Mouse (Mus musculus) bone marrow macrophage, adult 2 months (primary cell): ENCODE measurements around the gene Adprhl1.

ENCODE experiments used
- CTCF ChIP-seq: IDR thresholded peaks from 2 replicates; pipeline ENCODE4 v1.5.1; 2012; ENCODE audit warnings: low read depth, mild to moderate bottlenecking, low read length, moderate library complexity
- POLR2A ChIP-seq: IDR thresholded peaks from 2 replicates; pipeline ENCODE4 v1.6.1; 2012; ENCODE audit warnings: mild to moderate bottlenecking, low read depth, low read length, borderline replicate concordance

DNA sequence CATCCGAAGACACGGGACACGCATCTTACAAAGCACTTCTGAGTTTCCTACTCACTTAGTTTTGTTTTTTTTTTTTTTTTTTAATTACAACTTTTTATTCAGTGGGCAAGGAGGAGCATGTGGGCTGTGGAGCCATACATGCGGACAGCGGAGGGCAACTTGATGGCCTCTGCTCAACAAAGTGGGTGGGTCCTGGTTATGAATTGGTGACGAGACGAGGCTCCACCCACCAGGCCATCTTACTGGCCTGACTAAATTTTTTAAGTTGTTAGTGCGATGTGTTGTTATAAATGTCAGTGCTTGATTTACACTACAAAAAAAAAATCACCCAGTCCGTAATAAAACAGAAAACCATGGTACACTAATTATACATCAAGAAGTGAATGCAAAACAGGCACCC, 73.6 kb downstream of the Adprhl1 start:
- TF ChIP-seq CTCF (no peak), POLR2A (no peak)
